Mouse (Mus musculus) erythroblast, adult 5-6 weeks (primary cell): ENCODE data around the gene Cacna2d4. TPM values are rescaled to one million over a fixed set of nuclear protein-coding genes. Genes with fewer than 3 reads are reported as not detected.

Experiments used
- ATAC-seq: replicated peaks from 2 replicates; pipeline ENCODE4 v1.8.0; 2016; ENCODE audit warnings: moderate number of reproducible peaks, mild to moderate bottlenecking, moderate TSS enrichment, inconsistent platforms; ENCODE audit not compliant: poor library complexity, low FRiP score, severe bottlenecking
- total RNA-seq, 2 experiments: library from RNA; stranded (forward) in 1 of 2; stranded (reverse) in 1 of 2; fragments of 150-400 nt in 1 of 2; fragments of 200-764, 138-1000 nt in 1 of 2; gene quantifications; 2 replicates each; pipeline versions ENCODE4 v1.2.3 to v1.2.4; 2015 to 2017; ENCODE audit warnings: low replicate concordance in 2 of 2

Cacna2d4 gene
- total RNA-seq, 2 experiments from 2014 or later = not detected

- no peak for ATAC-seq
Measured at GRCm38 (mm10) chr6:119372237-119372636, 135.9 kb downstream of the Cacna2d4 start.

GRCm38 (mm10) chr6:119373000-119373705 is 136.8 kb downstream of the Cacna2d4 start:
- ATAC-seq = no peak

GRCm38 (mm10) chr6:119375035-119375434 is 138.7 kb downstream of the Cacna2d4 start:
- no peak for ATAC-seq

- ATAC-seq = no peak
Measured at GRCm38 (mm10) chr6:119377613-119378012, 141.3 kb downstream of the Cacna2d4 start.

DNA sequence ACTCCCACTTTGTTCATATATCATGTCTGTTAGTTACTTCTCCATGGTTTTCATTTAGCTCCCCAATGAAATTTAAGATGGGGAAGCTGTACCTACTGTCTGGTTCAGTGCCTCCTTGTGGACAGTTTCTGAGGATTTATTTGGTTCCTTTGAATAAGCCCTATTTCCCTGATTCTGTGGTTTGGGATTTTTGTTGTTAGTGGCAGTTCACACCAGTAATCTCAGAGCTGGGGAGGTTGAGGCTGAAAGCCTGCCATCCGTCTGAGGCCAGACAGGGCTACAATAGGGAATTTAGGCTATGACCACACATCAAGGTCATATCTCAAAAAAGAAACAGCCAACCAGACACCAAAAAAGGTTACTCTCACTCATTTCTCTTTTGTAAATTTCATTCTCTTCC is 142.3 kb downstream of the Cacna2d4 start:
- no peak for ATAC-seq

GRCm38 (mm10) chr6:119385668-119386067 is 149.3 kb downstream of the Cacna2d4 start:
- no peak for ATAC-seq

DNA sequence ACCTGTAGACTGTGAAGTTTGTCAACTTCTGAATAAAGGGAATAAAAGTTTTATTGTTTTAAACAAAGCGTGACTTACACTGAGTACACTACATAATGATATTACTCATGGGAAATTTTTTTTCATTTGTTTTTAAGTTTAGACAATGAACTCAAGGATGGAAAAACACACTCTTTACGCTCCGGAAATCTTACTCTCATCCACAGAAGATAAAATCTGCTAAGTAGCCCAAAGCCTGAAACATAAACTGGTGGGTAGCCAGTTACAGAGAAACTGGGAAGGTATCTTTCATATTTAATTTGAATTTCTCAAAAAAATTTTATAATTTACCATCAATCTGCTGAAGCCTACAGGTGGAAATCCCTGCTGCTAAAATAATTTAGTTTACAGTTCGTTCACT is 150.1 kb downstream of the Cacna2d4 start:
- no peak for ATAC-seq

DNA sequence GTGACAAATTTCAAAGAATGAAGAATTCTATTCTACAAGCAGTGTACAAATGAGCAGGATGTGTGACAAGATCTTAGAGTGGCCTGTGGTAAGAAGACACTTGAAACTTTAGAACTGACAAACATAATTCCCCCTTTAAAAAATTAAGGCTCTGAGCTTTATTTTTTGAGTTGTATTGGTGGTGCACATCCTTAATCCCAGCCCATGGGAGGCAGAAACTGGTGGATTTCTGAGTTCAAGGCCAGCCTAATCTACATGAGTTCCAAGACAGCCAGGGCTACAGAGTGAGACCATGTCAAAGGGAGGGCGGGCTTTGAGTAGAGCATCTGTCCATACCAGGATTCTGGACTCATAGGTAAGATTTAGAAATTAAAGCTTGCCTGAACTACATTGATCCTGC is 150.5 kb downstream of the Cacna2d4 start:
- ATAC-seq = no peak

GRCm38 (mm10) chr6:119387801-119388649 is 151.7 kb downstream of the Cacna2d4 start:
- 0 out of 2 replicates have a peak, but pooled peaks have one; percentile 9 for ATAC-seq

GRCm38 (mm10) chr6:119388650-119389012 is 152.3 kb downstream of the Cacna2d4 start:
- peak; percentile 97 for ATAC-seq

- peak; percentile 53 for ATAC-seq
Measured at GRCm38 (mm10) chr6:119389089-119389488, 152.8 kb downstream of the Cacna2d4 start.

DNA sequence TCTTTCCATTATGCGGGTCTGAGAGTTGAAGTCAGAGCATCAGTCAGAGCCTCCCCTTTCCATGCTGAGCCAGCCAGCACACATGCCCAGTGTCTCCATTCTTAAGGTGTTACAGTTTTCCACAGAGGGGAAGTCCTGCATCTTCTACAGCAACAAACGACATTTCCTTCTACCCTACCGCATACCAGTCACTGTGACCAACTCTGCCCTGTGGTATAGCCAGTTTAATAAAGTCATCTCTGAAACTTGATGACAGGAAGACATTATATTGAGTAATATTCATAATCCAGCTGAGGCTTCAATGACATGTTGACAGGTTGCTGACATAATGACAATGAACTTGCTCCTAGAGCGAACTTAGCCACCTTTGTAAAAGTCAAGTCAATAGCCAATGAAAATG is 154.4 kb downstream of the Cacna2d4 start:
- ATAC-seq = no peak

DNA sequence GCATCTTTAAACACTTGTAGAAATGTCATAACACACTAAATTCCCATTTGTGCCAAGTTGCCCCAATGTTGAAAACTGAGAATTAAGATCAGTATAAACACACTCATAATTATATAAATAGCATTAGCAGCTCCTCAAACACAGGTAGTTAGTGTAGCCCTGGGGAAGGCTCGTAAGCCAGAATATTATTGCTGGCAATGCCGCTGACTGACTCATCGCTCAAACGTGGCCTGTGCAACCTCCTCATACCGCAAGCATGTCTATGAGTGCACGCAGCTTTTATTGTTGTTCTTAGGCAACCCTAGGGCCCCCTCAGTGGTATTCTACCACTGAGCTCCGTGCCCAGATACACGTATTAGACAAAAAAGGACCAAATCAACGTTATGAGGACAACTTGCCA is 156.5 kb downstream of the Cacna2d4 start:
- no peak for ATAC-seq

DNA sequence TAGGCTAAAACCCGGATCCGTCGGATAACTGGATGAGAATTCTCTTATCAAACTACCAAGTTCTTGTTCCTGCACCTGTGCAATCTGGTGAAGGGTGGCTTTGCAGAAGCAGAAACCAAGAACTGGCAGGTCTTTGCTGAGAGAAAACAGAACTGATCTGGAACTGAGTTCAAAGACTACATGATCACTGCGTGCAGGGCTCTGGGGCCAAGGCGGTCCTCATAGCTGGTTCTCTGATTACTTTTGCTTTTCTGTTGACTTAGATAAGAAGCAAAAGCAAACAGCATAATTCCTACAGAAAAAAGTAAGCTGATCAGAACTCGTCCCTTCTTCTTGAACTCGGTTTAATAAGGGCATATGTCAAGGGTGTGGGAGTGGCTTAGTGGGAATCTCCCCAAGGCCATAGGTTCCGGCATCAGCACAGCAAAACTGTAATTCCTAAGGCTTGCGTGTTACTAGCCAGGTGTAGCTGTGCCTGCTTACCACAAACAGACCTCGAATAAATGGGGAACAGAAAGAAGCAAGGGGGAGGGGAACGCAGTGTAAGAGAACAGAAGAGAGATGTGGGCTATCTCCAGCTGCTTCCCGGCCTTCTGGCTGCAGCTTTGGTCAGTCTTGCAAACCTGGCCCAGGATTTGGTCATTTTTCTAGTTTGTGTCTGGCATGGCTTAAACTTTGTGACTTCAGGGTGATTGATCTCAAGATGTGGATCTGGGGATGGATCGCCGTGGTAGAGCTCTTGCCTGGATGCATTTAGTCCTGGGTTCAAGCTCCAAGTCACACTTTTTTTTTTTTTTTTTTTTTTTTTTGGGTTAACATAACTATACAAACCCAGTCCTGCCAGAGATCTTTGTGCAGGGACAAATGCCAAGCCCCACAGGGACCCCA is 159.3 kb downstream of the Cacna2d4 start:
- 0 out of 2 replicates have a peak, but pooled peaks have one; percentile 54 for ATAC-seq

DNA sequence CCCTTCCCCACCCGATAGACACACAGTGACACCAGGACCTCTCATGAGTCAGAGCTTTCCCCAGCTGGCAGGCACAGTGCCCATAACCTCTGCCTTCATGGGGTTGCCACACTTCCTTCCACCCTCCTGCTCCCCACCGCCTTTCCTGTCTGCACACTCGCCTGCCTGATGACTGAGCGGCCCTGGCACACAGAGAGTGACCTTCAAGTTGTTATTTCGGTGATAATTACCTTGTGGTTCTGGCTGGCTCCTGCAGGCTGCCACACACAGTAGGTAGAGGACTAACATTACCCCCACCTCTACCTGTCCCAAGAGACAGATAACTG is 159.9 kb downstream of the Cacna2d4 start:
- ATAC-seq = 0 out of 2 replicates have a peak, but pooled peaks have one; percentile 32

- no peak for ATAC-seq
Measured at GRCm38 (mm10) chr6:119399371-119399770, 163.0 kb downstream of the Cacna2d4 start.

GRCm38 (mm10) chr6:119400649-119401048 is 164.3 kb downstream of the Cacna2d4 start:
- no peak for ATAC-seq

GRCm38 (mm10) chr6:119401545-119402304 is 165.4 kb downstream of the Cacna2d4 start:
- ATAC-seq = no peak
